Mouse (Mus musculus) kidney, postnatal 0 days (tissue): Measurements from ENCODE around the gene B3gntl1. TPM values are rescaled to one million over a fixed set of nuclear protein-coding genes. Genes with fewer than 3 reads are reported as not detected.
A peak's percentile ranks its signal among the peaks of the same experiment; 100 is the strongest.

Source experiments
- ATAC-seq: fragments of 200-750 bp; cut with Nextera tagmentation; replicated peaks from 2 replicates; pipeline ENCODE4 v1.8.0; 2017; ENCODE audit warnings: low read depth, moderate number of reproducible peaks, moderate TSS enrichment, moderate library complexity; ENCODE audit not compliant: low FRiP score
- DNase-seq: peaks from one replicate; pipeline ENCODE4 v3.0.0-alpha.2; 2016; ENCODE audit warnings: low spot score
- H3K27ac ChIP-seq: fragments of 300-500 bp; sonication (generic); 2 replicates; pipeline ENCODE4 v1.5.1; 2014; ENCODE audit warnings: mild to moderate bottlenecking
- H3K27me3 ChIP-seq: fragments of 300-500 bp; sonication (generic); 2 replicates; pipeline ENCODE4 v1.6.1; 2014; ENCODE audit warnings: low read length, mixed read lengths; ENCODE audit not compliant: insufficient read depth
- H3K36me3 ChIP-seq: fragments of 300-500 bp; sonication (generic); 2 replicates; pipeline ENCODE4 v1.6.1; 2014; ENCODE audit warnings: low read length, mixed read lengths; ENCODE audit not compliant: insufficient read depth
- H3K4me1 ChIP-seq: fragments of 300-500 bp; sonication (generic); replicated peaks from 2 replicates; pipeline ENCODE4 v1.6.1; 2014; ENCODE audit warnings: antibody characterized with exemption, low read length, mixed read lengths; ENCODE audit not compliant: insufficient read depth
- H3K4me2 ChIP-seq: fragments of 300-500 bp; sonication (generic); 2 replicates; pipeline ENCODE4 v1.6.1; 2014; ENCODE audit warnings: mild to moderate bottlenecking, low read length, moderate library complexity, mixed read lengths
- H3K4me3 ChIP-seq: fragments of 300-500 bp; sonication (generic); replicated peaks from 2 replicates; pipeline ENCODE4 v1.5.1; 2014; ENCODE audit warnings: low read depth, low read length
- H3K9ac ChIP-seq: fragments of 300-500 bp; sonication (generic); 2 replicates; pipeline ENCODE4 v1.6.1; 2014; ENCODE audit warnings: low read depth, low read length
- H3K9me3 ChIP-seq: fragments of 300-500 bp; sonication (generic); replicated peaks from 2 replicates; pipeline ENCODE4 v1.6.1; 2016; ENCODE audit warnings: low read length, inconsistent platforms, mixed read lengths
- CTCF ChIP-seq: IDR thresholded peaks from 2 replicates; pipeline ENCODE4 v1.5.1; 2016; ENCODE audit warnings: antibody characterized with exemption, low read depth, mild to moderate bottlenecking, moderate library complexity
- WGBS: fragments of 180-500 bp; shearing (Covaris S2); extraction: QIAGEN DNeasy Blood & Tissue Kit; methylation state at CpG from one replicate; pipeline ENCODE4 v1.1.7; 2014; 5-methylcytosine and 5-hydroxymethylcytosine counted together
- polyA plus RNA-seq: library from polyadenylated mRNA; unstranded; fragments of >200 nt; fragmentation: Nextera tagmentation; extraction: Ambion mirVana; gene quantifications from 2 replicates; pipeline ENCODE4 v1.2.1, GENCODE M21; 2015

The B3gntl1 gene
- polyA plus RNA-seq, 1 experiment from 2014 or later, result 5.3 TPM

DNA sequence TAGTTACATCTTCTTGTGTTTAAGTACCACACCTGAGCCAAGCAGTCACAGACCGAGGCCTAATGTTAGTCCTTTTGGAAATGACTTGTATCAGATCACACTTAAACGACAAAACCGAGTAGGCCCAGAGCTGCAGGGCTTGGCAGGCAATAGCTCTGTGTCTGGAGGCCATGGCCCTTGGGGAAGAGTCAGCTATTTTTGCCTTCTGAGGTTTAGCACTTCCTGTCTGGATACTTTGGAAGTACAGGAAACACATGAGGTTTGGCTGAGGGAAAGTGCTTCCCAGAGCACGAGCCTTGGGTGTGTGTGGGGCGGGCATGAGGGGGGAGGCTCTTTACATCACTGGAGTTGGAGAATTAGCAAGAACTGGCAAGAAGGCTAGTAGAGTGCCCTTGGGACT lies 13.7 kb upstream of the B3gntl1 start:
- 39% methylated on average over 5 of the region's 5 CpGs for WGBS
- peaks cover 19% of the 10 kb centered on the region; the same call in 1 of the 2 replicates for H3K4me1 ChIP-seq
- peak; percentile 76 for DNase-seq
- no peaks in the 10 kb centered on the region for H3K9me3 ChIP-seq
- TF ChIP-seq CTCF, result no peak
- no peaks in the 10 kb centered on the region for H3K27me3 ChIP-seq
- no peak; the same call in 1 of the 2 replicates for ATAC-seq
- no peaks in the 10 kb centered on the region for H3K36me3 ChIP-seq
- H3K9ac ChIP-seq, result no peak overlapping the region
- H3K27ac ChIP-seq, result peak overlapping the region; percentile 78
- no peak overlapping the region for H3K4me2 ChIP-seq
- H3K4me3 ChIP-seq, result no peak overlapping the region

DNA sequence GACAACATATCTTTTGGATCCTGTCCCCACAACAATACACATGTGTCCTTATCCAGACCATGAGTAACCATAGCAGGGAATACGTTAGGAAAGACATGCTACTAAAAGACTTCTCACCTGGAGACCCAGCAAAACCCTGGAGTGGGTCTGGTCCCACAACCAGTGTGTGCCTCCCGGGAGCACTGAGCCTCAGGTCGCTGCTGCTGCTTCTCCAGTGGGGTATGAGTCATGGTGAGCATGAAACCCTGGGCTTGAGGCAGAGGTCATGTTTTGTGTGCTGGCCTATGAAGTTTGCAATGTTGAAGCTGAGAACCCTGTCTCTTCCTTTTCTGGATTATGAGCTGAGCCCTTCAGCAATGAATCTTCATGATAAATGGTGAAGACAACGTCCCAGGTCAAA lies 13.1 kb upstream of the B3gntl1 start:
- H3K27me3 ChIP-seq, result no peaks in the 10 kb centered on the region
- no peaks in the 10 kb centered on the region for H3K9me3 ChIP-seq
- DNase-seq (no peak), ATAC-seq (no peak)
- WGBS, result 59% methylated on average over 4 of the region's 4 CpGs
- H3K4me2 ChIP-seq, result no peak overlapping the region
- TF ChIP-seq CTCF, result no peak
- peaks cover 19% of the 10 kb centered on the region; the same call in 1 of the 2 replicates for H3K4me1 ChIP-seq
- no peak overlapping the region for H3K9ac ChIP-seq
- H3K4me3 ChIP-seq, result no peak overlapping the region
- peak overlapping the region; percentile 78 for H3K27ac ChIP-seq
- H3K36me3 ChIP-seq, result no peaks in the 10 kb centered on the region

DNA sequence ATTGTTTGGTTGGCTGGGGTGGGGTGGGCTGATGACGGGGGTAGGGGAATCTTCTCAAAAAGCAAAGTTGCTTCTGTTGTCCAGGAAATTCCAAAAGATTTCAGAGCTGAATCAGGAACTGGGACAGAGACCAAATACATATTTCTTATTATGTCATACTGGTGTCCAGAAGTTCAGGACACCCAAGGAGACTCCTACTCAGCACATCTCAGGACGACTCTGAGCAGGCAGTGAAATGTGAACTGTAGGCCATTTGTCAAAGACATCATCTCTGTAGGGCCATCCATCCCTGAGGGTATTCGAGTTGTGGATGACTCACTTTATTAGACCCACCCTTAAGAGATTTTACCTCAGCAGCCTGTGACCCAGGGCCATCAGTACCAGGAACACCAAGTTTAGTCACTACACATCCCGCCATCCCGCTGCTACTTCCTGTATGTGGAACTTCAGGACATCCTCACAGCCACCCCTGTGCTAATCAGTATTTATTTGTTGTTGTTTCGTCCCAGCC lies 12.6 kb upstream of the B3gntl1 start:
- 50% methylated on average over 6 of the region's 6 CpGs for WGBS
- TF ChIP-seq CTCF, result no peak
- ATAC-seq (no peak; the same call in 1 of the 2 replicates), DNase-seq (peak; percentile 73)
- Histone ChIP-seq H3K9ac (no peak overlapping the region), H3K4me2 (no peak overlapping the region), H3K27me3 (no peaks in the 10 kb centered on the region), H3K4me3 (no peak overlapping the region), H3K36me3 (no peaks in the 10 kb centered on the region), H3K27ac (peak overlapping the region; percentile 78), H3K4me1 (peaks cover 19% of the 10 kb centered on the region; the same call in 1 of the 2 replicates), H3K9me3 (no peaks in the 10 kb centered on the region)

DNA sequence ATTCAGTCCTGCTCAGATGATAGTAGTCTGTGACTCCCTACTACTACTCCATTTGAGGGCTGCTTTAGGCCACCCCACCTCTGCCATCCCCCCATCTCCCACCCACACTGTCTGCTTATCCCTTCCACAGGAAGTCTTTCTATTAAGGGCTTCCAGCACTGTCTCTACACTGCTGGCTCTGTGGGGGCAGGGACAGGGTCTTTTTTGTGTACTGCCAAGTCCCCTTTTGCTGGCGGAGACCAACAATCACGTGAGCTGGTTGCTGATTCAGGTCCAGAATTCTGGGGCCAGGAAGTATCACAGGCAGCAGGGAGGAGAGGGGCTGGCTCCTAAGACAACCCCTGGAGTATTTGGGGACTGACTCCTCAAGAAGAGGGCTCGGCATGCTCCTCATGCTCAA lies 10.3 kb upstream of the B3gntl1 start:
- H3K4me3 ChIP-seq, result no peak overlapping the region
- TF ChIP-seq CTCF, result no peak
- peaks cover 19% of the 10 kb centered on the region; the same call in 1 of the 2 replicates for H3K4me1 ChIP-seq
- H3K36me3 ChIP-seq, result no peaks in the 10 kb centered on the region
- WGBS, result 40% methylated on average over 3 of the region's 3 CpGs
- DNase-seq (no peak), ATAC-seq (no peak)
- no peak overlapping the region for H3K9ac ChIP-seq
- no peaks in the 10 kb centered on the region for H3K27me3 ChIP-seq
- H3K27ac ChIP-seq, result no peak overlapping the region
- no peaks in the 10 kb centered on the region for H3K9me3 ChIP-seq
- H3K4me2 ChIP-seq, result no peak overlapping the region

DNA sequence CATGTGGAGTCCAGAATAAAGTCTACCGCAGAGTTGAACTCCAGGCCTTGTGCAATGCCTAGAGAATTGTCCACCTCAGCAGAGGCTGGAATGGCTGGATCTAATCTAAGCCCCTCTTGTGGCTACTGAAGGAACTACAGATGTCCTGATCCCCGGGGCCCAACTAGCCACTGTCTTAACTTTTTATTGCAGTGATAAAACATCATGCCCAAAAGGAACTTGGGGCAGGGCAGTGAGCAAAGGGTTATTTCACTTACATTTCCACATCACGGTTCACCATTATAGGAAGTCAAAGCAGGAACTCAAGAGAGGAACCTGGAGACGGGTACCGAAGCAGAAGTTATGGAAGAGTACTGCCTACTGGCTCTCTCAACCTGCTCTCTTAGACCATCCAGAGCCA lies 7.8 kb upstream of the B3gntl1 start:
- peak; percentile 57 for TF ChIP-seq CTCF

DNA sequence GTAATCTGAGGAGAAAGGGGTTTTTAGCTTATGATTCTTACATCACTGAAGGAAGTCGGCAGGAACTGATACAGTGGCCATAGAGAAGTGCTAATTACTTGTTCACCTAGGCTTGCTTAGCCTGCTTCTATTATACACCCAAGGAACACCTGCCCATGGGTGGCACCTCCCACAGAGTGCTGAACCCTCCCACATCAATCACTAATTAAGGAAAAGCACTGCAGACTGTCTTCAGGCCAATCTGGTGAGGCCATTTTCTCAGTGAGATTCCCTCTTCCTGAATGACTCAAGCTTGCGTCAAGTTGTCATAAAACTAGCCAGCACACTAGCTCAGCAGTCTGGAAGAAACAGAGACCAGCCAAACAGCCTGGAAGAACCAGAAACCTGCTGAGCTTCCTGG lies 6.6 kb upstream of the B3gntl1 start:
- 71% methylated on average over 2 of the region's 2 CpGs for WGBS
- no peaks in the 10 kb centered on the region for H3K36me3 ChIP-seq
- no peak for ATAC-seq
- no peak for DNase-seq
- 0 out of 2 replicates have a peak, but pooled peaks cover 6% of the 10 kb centered on the region for H3K4me1 ChIP-seq
- H3K27me3 ChIP-seq, result no peaks in the 10 kb centered on the region
- no peak overlapping the region for H3K4me3 ChIP-seq
- TF ChIP-seq CTCF, result no peak
- no peak overlapping the region for H3K27ac ChIP-seq
- no peak overlapping the region for H3K4me2 ChIP-seq
- no peak overlapping the region for H3K9ac ChIP-seq
- no peaks in the 10 kb centered on the region for H3K9me3 ChIP-seq

More for the DNA sequence above, 7.8 kb upstream of the B3gntl1 start:
- H3K4me1 ChIP-seq, result 0 out of 2 replicates have a peak, but pooled peaks cover 8% of the 10 kb centered on the region
- H3K27ac ChIP-seq, result no peak overlapping the region
- no peaks in the 10 kb centered on the region for H3K36me3 ChIP-seq
- H3K9me3 ChIP-seq, result no peaks in the 10 kb centered on the region
- DNase-seq (peak; percentile 34), ATAC-seq (no peak)
- 64% methylated on average over 5 of the region's 5 CpGs for WGBS
- no peak overlapping the region for H3K9ac ChIP-seq
- H3K4me3 ChIP-seq, result no peak overlapping the region
- no peaks in the 10 kb centered on the region for H3K27me3 ChIP-seq
- no peak overlapping the region for H3K4me2 ChIP-seq

DNA sequence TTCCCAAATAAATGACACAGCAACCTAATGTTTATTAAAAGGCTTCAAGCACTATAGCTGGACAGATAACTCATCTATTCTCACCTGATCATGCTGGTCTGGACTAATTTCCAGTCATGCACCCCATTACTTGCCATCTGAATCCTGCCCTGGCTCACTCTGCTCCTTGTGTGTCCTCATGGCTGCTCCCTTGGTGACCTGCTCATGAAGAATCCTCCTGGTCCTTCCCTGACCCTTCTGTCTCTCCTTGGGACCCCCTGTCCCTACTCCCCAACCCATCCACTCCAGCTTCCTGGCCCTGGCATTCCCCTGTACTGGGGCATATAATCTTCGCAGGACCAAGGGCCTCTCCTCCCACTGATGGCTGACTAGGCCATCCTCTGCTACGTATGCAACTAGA lies 3.9 kb upstream of the B3gntl1 start:
- no peak for ATAC-seq
- DNase-seq, result no peak
- no peak overlapping the region for H3K27ac ChIP-seq
- H3K9me3 ChIP-seq, result no peaks in the 10 kb centered on the region
- H3K27me3 ChIP-seq, result no peaks in the 10 kb centered on the region
- no peak overlapping the region for H3K9ac ChIP-seq
- 94% methylated on average over 2 of the region's 2 CpGs for WGBS
- H3K36me3 ChIP-seq, result no peaks in the 10 kb centered on the region
- no peak for TF ChIP-seq CTCF
- no peak overlapping the region for H3K4me3 ChIP-seq
- no peak overlapping the region for H3K4me2 ChIP-seq
- 0 out of 2 replicates have a peak, but pooled peaks cover 4% of the 10 kb centered on the region for H3K4me1 ChIP-seq
